Mouse (Mus musculus) small intestine, adult 2 months (tissue): ENCODE data around the gene Ncam1.

Source experiments
- CTCF ChIP-seq: fragments of 200-500 bp; IDR thresholded peaks from 2 replicates; pipeline ENCODE4 v1.5.1; 2012; ENCODE audit warnings: low read depth, mild to moderate bottlenecking, control low read depth, inconsistent platforms, low read length, moderate library complexity, mixed read lengths; ENCODE audit not compliant: insufficient replicate concordance, insufficient read length; ENCODE audit errors: extremely low read depth
- POLR2A ChIP-seq: fragments of 200-500 bp; IDR thresholded peaks from 2 replicates; pipeline ENCODE4 v1.6.1; 2012; ENCODE audit warnings: low read depth, mild to moderate bottlenecking, control low read depth, inconsistent platforms, low read length, moderate library complexity

DNA sequence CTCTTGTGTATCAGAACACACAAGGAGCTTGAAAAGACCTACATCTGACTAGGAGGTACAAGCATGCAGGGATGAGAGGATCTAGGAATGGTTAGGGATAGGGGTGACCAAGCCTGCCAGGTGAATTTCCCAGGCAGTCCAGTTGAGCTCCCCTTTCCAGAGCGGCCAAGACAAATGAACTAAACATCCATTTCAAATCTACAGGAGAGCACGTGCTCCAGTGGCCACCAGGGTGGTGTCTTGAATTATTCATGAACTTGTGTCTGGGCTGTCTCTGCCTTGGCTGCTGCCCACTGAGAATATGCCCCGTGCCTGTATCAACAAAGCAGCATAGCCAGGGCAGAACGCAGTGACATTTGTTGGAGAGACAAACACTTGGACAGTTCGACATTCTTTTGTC lies 192.4 kb downstream of the Ncam1 start:
- TF ChIP-seq CTCF (no peak), POLR2A (no peak)
